Mouse (Mus musculus): Measurements from ENCODE around the gene Rcc1. TPM values are rescaled to one million over a fixed set of nuclear protein-coding genes. Genes with fewer than 3 reads are reported as not detected.

Rcc1 gene
- 10 to 100 TPM; 13.4 to 21.2 TPM for total RNA-seq (2023)

GRCm38 (mm10) chr4:132353481-132353885 is at the start of gene Rcc1:
Rcc1 (minus strand) TSS chr4:132353605.

GRCm38 (mm10) chr4:132329115-132329834 is 24.1 kb downstream of the Rcc1 start, which contains the start of gene Trnau1ap:
Trnau1ap (minus strand) TSS chr4:132329538.

GRCm38 (mm10) chr4:132302939-132303479 is 50.4 kb downstream of the Rcc1 start, which contains the start of gene Rab42:
Rab42 (minus strand) TSS chr4:132303385.

Other genes starting within 250 kb of the Rcc1 start
- gene Oprd1, start 209.1 kb downstream of the Rcc1 start, total RNA-seq (2023) = not detected
- 10 to 100 TPM; 76.0 to 85.7 TPM for gene Ythdf2, start 141.3 kb downstream of the Rcc1 start, total RNA-seq (2023)
- gene Gmeb1, start 92.0 kb downstream of the Rcc1 start, total RNA-seq (2023) = 10 to 100 TPM; 39.5 to 42.0 TPM
- gene Taf12, start 79.2 kb downstream of the Rcc1 start, total RNA-seq (2023) = 10 to 100 TPM; 37.3 to 42.9 TPM
- not detected for gene Rab42, start 50.2 kb downstream of the Rcc1 start, total RNA-seq (2023)
- 10 to 100 TPM; 30.1 to 31.1 TPM for gene Trnau1ap, start 24.1 kb downstream of the Rcc1 start, total RNA-seq (2023)
- 10 to 100 TPM; 17.2 to 21.6 TPM for gene Phactr4, start 68.9 kb upstream of the Rcc1 start, total RNA-seq (2023)
- 10 to 100 TPM in 1 of 2 experiments, 1 to 10 TPM in 1; 9.9 to 11.9 TPM for gene Med18, start 110.3 kb upstream of the Rcc1 start, total RNA-seq (2023)
- gene Sesn2, start 156.9 kb upstream of the Rcc1 start, total RNA-seq (2023) = 1 to 10 TPM; 6.2 to 6.3 TPM
- gene Atpif1, start 180.1 kb upstream of the Rcc1 start, total RNA-seq (2023) = 10 to 100 TPM; 54.9 to 76.5 TPM
- 100 to 1,000 TPM; 102 to 105 TPM for gene Dnajc8, start 181.9 kb upstream of the Rcc1 start, total RNA-seq (2023)
- under 1 TPM in 1 of 2 experiments, not detected in 1; 0.58 TPM for gene Ptafr, start 210.5 kb upstream of the Rcc1 start, total RNA-seq (2023)

Data from T-cell, adult 66 days (primary cell).